Mouse (Mus musculus) lung, embryonic 16.5 days (tissue): Measurements from ENCODE around the gene Ang5. TPM values are rescaled to one million over a fixed set of nuclear protein-coding genes. Genes with fewer than 3 reads are reported as not detected.
A peak's percentile ranks its signal among the peaks of the same experiment; 100 is the strongest.
"Not testable (repeated sequence)": the region's sequence is repeated elsewhere in the genome, so short reads cannot be mapped to it uniquely, and the experiment has no call there.

Experiments used
- ATAC-seq: fragments of 200-750 bp; cut with Nextera tagmentation; 2 replicates; pipeline ENCODE4 v1.8.0; 2017; ENCODE audit warnings: low read depth, mild to moderate bottlenecking, moderate library complexity
- H3K27ac ChIP-seq: fragments of 300-500 bp; sonication (generic); 2 replicates; pipeline ENCODE4 v1.5.1; 2014; ENCODE audit warnings: mild to moderate bottlenecking, control low read depth, low read length
- H3K27me3 ChIP-seq: fragments of 300-500 bp; sonication (generic); 2 replicates; pipeline ENCODE4 v1.6.1; 2014; ENCODE audit warnings: low read depth, low read length, mixed read lengths; ENCODE audit not compliant: control insufficient read depth, insufficient read depth
- H3K36me3 ChIP-seq: fragments of 300-500 bp; sonication (generic); 2 replicates; pipeline ENCODE4 v1.6.1; 2014; ENCODE audit warnings: low read length; ENCODE audit not compliant: control insufficient read depth, insufficient read depth
- H3K4me1 ChIP-seq: fragments of 300-500 bp; sonication (generic); replicated peaks from 2 replicates; pipeline ENCODE4 v1.6.1; 2014; ENCODE audit warnings: low read length, mixed read lengths; ENCODE audit not compliant: control insufficient read depth, insufficient read depth
- H3K4me2 ChIP-seq: fragments of 300-500 bp; sonication (generic); 2 replicates; pipeline ENCODE4 v1.6.1; 2014; ENCODE audit warnings: low read depth, low read length, control low read depth
- H3K4me3 ChIP-seq: fragments of 300-500 bp; sonication (generic); 2 replicates; pipeline ENCODE4 v1.5.1; 2014; ENCODE audit warnings: mild to moderate bottlenecking, low read length, control low read depth
- H3K9ac ChIP-seq: fragments of 300-500 bp; sonication (generic); 2 replicates; pipeline ENCODE4 v1.6.1; 2014; ENCODE audit warnings: low read length, control low read depth
- H3K9me3 ChIP-seq: fragments of 300-500 bp; sonication (generic); 2 replicates; pipeline ENCODE4 v1.6.1; 2016; ENCODE audit warnings: low read length; ENCODE audit not compliant: control insufficient read depth
- WGBS: fragments of 180-500 bp; shearing (Covaris S2); extraction: QIAGEN DNeasy Blood & Tissue Kit; methylation state at CpG from one replicate; pipeline ENCODE4 v1.1.7; 2014; 5-methylcytosine and 5-hydroxymethylcytosine counted together
- polyA plus RNA-seq: library from polyadenylated mRNA; unstranded; fragments of >200 nt; fragmentation: Nextera tagmentation; extraction: Ambion mirVana; gene quantifications from 2 replicates; pipeline ENCODE4 v1.2.1, GENCODE M21; 2015

The Ang5 gene
- not detected in 2 replicates for polyA plus RNA-seq

DNA sequence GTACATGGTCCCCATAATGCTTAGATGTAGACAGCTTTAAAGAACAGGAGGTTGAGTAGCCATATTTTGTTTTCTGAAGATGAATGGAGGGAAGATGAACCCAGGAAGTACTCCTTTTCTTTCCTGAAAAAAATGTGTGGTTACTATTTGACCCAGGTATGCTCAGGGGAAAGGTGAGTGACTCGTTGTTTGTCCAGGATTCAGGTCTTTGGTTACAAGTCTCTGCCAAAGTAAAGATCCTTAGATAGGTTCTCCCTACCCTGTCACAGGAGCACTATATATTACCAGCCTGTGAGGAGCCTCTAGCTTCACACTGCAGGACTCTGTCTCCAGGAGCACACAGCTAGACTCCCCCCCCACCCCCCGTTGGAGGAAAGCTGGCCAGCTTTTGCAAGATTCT is at the start of gene Ang5:
Ang5 (plus strand) TSS at position 301 of the 400 bp plus-strand sequence.
- H3K4me3 ChIP-seq, H3K27me3 ChIP-seq, H3K36me3 ChIP-seq, H3K9ac ChIP-seq, H3K4me1 ChIP-seq, H3K4me2 ChIP-seq, ATAC-seq, H3K27ac ChIP-seq, H3K9me3 ChIP-seq: not testable (repeated sequence)
- WGBS: no CpG with 5 or more reads among the region's 2 CpGs

DNA sequence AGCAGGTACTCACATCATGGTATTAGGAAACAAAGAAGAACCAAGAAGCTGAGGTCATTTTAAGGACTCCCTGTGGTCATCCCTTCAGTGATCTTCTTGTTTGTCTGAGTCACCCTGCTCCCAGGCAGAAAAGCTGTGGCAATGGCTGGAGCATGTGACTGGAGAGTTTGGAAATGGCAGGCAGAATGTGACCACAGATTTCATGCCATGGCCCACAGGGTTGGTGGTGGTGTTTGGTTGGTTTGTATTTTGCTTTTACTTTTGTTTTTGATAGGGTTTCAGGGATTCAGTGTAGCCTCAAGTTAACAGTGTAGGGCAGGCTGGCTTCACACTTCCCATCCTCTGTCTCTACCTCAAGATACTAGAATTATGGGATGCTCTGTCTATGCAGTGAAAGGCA is 38.7 kb upstream of the Ang5 start:
- H3K4me1 ChIP-seq, H3K27me3 ChIP-seq, H3K4me2 ChIP-seq, H3K9me3 ChIP-seq, H3K4me3 ChIP-seq, H3K9ac ChIP-seq, ATAC-seq, H3K36me3 ChIP-seq, H3K27ac ChIP-seq: not testable (repeated sequence)

GRCm38 (mm10) chr14:43923459-43923858 is 33.4 kb upstream of the Ang5 start, which contains the start of gene Ear10:
Gene Ear10, minus strand, starts transcription at chr14:43923559.
- ATAC-seq, H3K9ac ChIP-seq, H3K4me3 ChIP-seq, H3K27ac ChIP-seq, H3K4me2 ChIP-seq, H3K36me3 ChIP-seq, H3K9me3 ChIP-seq, H3K4me1 ChIP-seq, H3K27me3 ChIP-seq: not testable (repeated sequence)
- whole genome bisulfite sequencing: 80% methylated on average over 3 of the region's 3 CpGs

DNA sequence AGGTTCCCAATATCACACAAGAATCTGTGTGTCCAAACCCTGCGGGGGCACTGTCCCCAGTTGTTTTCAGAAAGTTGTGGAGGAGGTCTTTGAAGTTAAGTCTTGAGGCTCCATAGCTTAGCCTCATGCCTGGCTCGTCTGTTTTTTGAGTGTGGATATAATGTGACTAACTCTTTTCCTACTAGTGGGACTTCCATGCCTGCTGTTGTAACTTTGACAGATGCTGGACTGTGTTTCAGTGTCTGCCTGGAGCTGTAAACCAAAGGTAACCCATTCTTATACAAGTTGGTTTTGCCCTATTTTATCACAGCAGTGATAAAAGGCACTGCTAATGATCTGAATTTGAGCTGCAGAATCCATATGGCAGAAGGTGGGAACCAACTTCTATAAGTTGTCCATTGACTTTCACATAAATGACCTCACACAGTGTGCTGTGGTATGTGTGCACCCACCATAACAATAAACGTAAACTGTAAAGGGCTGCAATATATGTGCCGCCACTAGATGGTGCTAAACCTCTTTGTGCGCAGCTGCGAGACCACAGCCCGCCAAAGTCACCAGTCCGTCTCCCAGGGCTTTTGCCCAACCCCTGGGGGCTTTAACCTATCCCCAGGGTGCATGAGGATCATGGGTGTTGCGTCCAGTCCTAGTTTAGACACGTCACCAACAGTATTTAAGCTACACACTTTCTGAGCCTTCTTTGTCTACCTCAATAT is 32.0 kb upstream of the Ang5 start, which contains the start of gene Gm8113:
Gm8113 (plus strand) TSS at position 703 of the 716 bp plus-strand sequence.
- Histone ChIP-seq H3K27ac (peak within 1 kb of the TSS; percentile 92), H3K4me3 (peak within 1 kb of the TSS; percentile 58), H3K9ac (peak within 1 kb of the TSS; percentile 69), H3K4me2 (peak within 1 kb of the TSS; percentile 48)
- H3K36me3 ChIP-seq, H3K9me3 ChIP-seq, H3K27me3 ChIP-seq, H3K4me1 ChIP-seq: not testable (repeated sequence)
- WGBS: 6% methylated on average over 10 of the region's 10 CpGs
- peak; percentile 97 for ATAC-seq

GRCm38 (mm10) chr14:43925404-43925950 is 31.4 kb upstream of the Ang5 start:
- WGBS: 5% methylated on average over 21 of the region's 21 CpGs
- H3K9ac ChIP-seq: peak overlapping the region; percentile 69

GRCm38 (mm10) chr14:43932991-43933390 is 23.9 kb upstream of the Ang5 start:
- H3K27ac ChIP-seq, H3K9ac ChIP-seq, H3K4me3 ChIP-seq, ATAC-seq, H3K9me3 ChIP-seq, H3K27me3 ChIP-seq, H3K4me2 ChIP-seq, H3K36me3 ChIP-seq, H3K4me1 ChIP-seq: not testable (repeated sequence)
- 15% methylated on average over 8 of the region's 8 CpGs for WGBS

More at GRCm38 (mm10) chr14:43925404-43925950, 31.4 kb upstream of the Ang5 start:
- H3K36me3 ChIP-seq, H3K9me3 ChIP-seq, H3K27me3 ChIP-seq, H3K4me1 ChIP-seq: not testable (repeated sequence)
- Histone ChIP-seq H3K4me3 (peak overlapping the region; percentile 58), H3K27ac (peak overlapping the region; percentile 92), H3K4me2 (peak overlapping the region; percentile 48)
- ATAC-seq: peak; percentile 82

- H3K4me2 ChIP-seq, H3K9me3 ChIP-seq, H3K4me1 ChIP-seq, H3K9ac ChIP-seq, H3K27me3 ChIP-seq, H3K4me3 ChIP-seq, H3K36me3 ChIP-seq, H3K27ac ChIP-seq, ATAC-seq: not testable (repeated sequence)
- 47% methylated on average over 5 of the region's 5 CpGs for WGBS
Observed at GRCm38 (mm10) chr14:43933399-43933798, 23.5 kb upstream of the Ang5 start.

GRCm38 (mm10) chr14:43953382-43953781 is 3.5 kb upstream of the Ang5 start:
- not testable (repeated sequence) for H3K4me1 ChIP-seq, ATAC-seq, H3K4me3 ChIP-seq, H3K36me3 ChIP-seq, H3K9me3 ChIP-seq, H3K27ac ChIP-seq, H3K27me3 ChIP-seq, H3K4me2 ChIP-seq, H3K9ac ChIP-seq
- WGBS: 54% methylated on average over 1 of the region's 2 CpGs

DNA sequence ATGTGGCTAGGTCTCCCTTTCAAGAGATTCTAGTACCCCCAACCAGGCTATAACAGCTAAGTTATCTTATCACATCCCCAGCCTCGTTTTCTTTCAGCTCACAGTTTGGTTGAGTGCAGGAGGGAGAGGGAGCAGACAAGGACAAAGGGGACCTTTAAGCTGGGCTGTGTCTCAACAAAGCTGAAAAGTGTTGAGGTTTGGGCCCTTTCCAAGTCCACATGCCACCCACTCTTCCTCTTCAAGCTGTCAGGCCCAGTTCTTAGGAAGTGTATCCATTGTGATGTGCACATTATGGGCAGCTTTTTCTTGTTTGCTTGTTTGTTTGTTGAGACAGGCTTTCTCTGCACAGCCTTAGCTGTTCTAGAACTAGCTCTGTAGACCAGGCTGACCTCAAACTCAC is 1.8 kb upstream of the Ang5 start:
- not testable (repeated sequence) for H3K36me3 ChIP-seq, H3K4me2 ChIP-seq, H3K27ac ChIP-seq, H3K4me3 ChIP-seq, H3K9me3 ChIP-seq, ATAC-seq, H3K27me3 ChIP-seq, H3K4me1 ChIP-seq, H3K9ac ChIP-seq
- no CpG with 5 or more reads among the region's 1 CpGs for WGBS
